Mouse (Mus musculus): ENCODE measurements around the gene Lnpep.

- TF ChIP-seq CTCF (IDR thresholded peaks at IDR 0.05; ENCODE audit: insufficient read depth, low read depth, low read length) (no peak), POLR2A (IDR thresholded peaks at IDR 0.05; ENCODE audit: insufficient read depth, low read depth, low read length) (no peak)
These were observed 6.4 kb downstream of the Lnpep start for GRCm38 (mm10) chr17:17618463-17618862.
